Mouse (Mus musculus): Measurements from ENCODE around the gene 2310039H08Rik. TPM values are rescaled to one million over a fixed set of nuclear protein-coding genes. Genes with fewer than 3 reads are reported as not detected.

2310039H08Rik gene
- polyA plus RNA-seq, 1 experiment, result 204 TPM

DNA sequence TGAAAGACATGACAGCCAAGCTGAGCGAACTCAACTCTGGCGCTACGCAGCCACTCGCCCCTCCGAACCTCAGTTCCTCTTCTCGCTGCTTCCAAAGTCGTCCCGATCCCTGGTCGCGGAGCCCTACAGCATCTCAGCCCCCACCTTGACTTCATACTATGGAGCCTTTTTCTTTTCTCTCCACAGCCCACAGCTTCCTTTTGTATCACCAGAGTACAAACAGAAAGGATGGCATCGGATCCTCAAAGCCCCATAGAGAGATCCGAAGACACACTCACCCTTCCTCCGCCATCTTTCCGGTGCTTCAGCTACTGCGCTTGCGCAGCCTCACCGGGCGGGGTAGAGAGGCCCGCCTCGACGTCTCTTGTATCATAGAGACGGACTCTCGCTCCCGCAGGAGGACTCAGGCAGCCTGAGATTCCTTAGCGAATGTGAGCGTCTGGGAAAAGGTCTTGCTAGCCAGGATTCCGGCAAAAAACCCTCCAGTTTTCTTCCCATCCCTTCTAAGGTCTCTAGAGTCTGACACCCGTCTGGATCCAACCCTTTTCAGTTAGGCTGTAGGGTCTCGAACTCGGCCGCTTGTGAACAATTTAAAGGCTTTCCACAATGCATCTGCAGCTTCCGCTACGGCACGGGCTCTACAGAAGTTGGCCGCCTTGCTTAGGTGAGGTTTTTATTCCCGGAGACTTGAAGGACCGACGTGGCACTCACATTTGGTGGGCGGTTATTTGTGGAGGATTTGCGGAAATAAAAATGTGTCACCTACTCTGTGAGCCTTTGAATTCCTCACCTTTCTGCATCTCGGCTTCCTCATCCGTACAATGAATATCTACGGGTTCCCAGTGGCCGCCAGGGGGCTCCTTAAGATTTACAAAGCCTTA lies 10.1 kb downstream of the 2310039H08Rik start, which contains the start of gene Rpl7l1:
TSS of gene Rpl7l1 (minus strand) at position 332 of the 881 bp plus-strand sequence.
- no peak for TF ChIP-seq GATA1 (IDR thresholded peaks at IDR 0.05; ENCODE audit: low read length)

DNA sequence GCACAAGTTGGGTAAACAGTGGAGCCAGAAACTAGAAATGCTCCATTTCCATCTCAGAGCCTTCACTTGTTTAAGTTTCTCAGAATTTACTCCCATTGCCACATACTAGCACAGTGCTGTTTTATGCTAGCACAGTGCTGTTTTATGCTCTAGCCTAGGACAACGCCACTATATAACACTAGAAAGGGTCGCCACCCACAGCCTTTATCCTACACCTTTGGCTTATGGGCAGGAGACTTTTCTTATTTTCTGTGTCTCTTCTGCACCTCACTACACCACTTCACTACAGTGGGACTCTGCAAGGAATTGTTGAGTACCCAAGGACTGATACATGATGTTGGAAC lies 10.8 kb downstream of the 2310039H08Rik start:
- no peak for TF ChIP-seq GATA1 (IDR thresholded peaks at IDR 0.05; ENCODE audit: low read length)

DNA sequence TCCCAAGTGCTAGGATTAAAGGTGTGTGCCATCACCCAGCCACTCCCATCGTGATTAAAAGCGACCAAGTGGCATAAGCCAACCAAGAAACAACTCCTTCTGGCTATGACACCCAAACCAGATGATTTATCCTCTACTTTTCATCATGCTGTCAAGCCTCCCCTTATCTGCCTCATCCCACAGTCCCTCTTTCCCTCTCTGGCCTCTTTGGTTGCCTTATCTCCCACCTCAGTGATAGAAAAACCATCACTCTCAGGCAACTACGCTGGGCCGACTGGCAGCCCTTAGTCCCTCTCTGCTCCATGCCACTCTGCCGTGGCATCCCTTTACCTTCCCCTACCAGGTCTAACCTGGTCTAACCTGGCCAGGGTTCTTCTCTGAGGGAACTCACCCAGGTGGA lies 14.5 kb downstream of the 2310039H08Rik start:
- TF ChIP-seq GATA1 (IDR thresholded peaks at IDR 0.05; ENCODE audit: low read length), result peak; percentile 47

DNA sequence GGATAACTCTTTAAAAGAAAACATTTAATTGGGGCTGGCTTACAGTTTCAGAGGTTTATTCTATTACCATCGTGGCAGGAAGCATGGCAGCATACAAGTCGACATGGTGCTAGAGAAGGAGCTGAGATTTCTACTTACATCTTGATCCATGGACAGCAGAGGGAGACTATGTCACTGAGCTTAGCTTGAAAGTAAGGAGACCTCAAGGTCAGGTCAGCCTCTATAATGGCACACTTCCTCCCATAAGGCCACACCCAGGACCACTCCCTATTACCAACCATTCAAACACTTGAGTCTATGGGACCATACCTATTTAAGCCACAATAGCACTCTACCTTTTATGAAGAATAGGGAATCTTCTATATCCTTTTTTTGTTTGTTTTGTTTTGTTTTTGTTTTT lies 20.5 kb downstream of the 2310039H08Rik start:
- TF ChIP-seq GATA1 (IDR thresholded peaks at IDR 0.05; ENCODE audit: low read length), result no peak

DNA sequence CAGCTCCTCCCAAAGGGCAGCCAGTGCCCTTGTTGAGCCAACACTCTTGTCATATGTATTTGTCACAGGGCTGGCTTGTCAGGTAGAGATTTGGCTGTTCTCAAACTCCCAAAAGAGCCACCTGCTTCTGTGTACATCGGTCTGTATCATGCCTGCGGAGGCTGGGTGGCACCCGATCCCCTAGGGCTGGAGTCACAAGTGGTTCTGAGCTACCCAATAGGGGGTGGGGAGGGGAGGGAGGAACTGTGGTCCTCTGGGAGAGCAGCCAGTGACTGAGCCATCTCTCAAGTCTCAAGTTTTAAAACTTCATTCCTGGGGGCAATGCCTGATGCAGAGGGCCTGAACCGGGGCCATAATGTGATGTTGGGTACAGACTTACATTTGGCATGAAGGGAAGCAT lies 24.3 kb downstream of the 2310039H08Rik start:
- TF ChIP-seq GATA1 (IDR thresholded peaks at IDR 0.05; ENCODE audit: low read length), result no peak

DNA sequence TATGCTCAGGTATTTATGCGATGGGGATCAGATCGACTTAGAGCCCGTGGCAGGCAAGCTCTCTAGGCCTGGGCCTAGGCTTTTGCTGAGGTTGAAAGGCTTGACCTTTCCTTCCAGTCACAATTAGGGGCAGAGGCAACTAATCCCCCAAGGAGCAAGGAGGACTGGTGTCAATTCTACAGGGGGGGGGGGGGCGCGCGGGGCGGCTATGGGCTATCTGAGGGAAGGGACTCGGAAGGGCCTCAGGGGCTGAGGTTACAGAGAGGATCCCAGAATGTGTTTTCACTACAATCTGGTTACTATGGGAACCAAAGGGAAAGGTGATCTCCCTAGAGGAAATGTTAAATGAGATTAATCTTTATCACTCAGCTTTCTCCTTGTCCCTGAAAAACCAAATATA lies 25.0 kb downstream of the 2310039H08Rik start:
- no peak for TF ChIP-seq GATA1 (IDR thresholded peaks at IDR 0.05; ENCODE audit: low read length)

DNA sequence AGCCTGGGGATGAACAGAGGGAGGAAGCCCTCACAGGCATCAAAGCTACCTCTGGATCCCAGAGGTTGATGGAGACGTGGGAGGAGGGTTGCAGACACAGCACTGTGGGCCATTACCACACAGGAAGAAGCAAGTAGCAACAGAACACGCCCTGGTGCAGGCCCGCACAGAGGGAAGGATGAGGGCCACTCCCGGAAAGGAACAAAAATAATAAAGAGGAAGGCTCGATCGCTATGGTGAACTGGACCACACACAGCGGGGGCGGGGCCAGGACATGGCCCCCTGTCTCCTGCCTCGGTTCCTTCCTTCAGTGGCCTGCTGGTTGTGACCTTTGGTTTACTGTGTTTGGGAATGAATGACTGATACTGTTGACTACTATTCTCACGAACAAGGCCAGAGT lies 27.2 kb downstream of the 2310039H08Rik start:
- no peak for TF ChIP-seq GATA1 (IDR thresholded peaks at IDR 0.05; ENCODE audit: low read length)

DNA sequence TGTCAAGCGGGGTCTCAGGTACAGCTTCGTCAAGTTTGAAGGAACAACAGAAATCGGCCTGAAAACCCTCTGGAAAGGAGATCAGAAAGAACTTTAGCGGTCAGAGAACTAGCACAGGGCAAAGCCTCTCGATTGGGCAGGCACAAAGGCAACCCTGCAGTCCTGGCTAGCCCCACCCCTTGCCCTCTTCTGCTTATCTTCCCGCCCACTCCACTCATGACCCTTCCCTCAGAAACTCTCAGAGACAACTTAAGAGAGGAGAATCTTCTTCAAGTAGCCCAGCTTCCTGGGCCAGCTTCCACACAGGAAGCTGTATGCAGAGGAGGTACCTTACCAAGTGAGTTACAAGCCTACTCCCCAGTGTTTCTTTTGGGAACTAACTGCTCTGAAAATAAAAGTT lies 29.3 kb downstream of the 2310039H08Rik start:
- no peak for TF ChIP-seq GATA1 (IDR thresholded peaks at IDR 0.05; ENCODE audit: low read length)

DNA sequence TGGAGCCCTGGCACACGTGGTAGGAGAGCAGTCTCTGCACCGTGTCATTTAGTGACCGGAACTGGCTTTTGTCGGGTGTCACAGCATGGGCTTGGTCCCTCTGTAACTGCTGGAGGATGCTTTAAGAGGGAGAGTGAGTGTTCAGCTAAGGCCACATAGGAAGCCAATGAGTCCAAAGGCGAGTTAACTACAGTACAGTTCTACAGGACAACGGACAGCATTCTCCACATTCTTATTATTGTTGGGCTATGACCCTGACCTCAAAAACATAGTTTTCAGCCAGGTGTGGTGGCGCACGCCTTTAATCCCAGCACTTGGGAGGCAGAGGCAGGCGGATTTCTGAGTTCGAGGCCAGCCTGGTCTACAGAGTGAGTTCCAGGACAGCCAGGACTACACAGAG lies 35.9 kb downstream of the 2310039H08Rik start:
- TF ChIP-seq GATA1 (IDR thresholded peaks at IDR 0.05; ENCODE audit: low read length), result no peak

DNA sequence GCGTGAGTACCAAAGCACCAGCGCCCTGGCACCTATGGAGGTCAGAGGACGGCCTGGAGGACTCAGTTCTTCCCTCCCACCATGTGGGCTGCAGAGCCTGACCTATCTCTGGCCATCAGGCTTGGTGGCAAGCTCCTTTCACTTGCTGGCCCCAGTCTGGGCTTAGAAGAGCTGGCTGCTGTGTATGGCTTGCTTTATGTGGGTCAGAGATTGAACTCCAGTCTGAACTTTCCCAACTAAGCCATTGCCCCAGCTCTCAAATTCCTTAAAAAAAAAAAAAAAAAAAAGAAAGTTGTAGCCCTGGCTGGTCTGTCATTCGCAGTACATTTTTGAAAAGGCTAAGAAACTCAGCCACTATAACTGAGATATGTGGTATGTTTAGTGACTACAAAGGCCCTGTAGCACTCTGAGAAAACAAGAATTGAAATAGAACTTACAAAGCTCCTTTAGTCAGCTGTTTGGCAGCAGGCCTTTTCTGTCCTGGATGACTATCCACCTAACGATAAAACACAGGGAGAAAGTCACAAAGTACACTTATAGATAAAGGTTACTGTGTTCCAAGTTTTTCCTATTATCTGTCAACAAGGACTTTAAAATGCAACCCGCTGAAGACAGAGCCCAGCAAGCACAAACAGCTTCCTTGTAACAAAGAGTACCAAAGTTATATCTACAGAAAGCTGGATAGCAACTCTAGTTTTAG lies 36.8 kb downstream of the 2310039H08Rik start:
- no peak for TF ChIP-seq GATA1 (IDR thresholded peaks at IDR 0.05; ENCODE audit: low read length)

DNA sequence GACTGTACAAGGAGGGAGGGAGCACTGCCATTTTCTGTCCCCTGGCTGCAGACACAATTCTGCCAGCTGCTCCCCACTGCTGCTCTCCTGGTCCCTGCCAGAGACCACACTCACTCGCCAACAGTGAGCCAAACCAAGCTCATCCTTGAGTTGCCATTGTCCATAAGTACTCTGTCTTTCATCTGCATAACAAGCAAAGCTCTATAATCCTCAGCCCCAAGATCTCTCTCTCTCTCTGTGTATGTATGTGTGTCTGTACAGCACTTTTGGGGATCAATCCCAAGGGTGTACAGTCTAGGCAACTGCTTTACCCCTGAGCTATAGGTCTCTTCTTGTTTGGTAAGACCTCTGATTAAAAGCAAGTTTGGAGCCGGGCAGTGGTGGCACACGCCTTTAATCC lies 38.2 kb downstream of the 2310039H08Rik start:
- no peak for TF ChIP-seq GATA1 (IDR thresholded peaks at IDR 0.05; ENCODE audit: low read length)

DNA sequence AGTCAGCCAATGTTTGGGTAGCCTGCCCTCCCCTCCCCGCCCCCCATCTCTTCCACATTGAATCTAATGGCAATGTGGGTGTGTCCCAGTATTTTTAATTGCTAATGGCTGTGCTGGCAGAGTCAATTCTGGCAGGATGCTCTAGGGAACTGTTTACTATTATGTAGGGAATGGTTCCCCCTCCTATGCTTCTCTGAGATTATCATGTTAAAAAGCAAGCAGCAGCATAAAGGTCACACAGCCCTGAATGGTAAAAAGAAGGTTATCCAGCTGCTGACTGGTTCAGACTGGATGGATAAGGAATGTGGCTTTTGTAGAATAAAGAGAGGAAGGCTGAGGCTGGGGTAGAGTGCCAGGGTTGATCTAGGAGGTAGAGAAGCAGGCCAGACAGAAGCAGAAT lies 40.0 kb downstream of the 2310039H08Rik start:
- no peak for TF ChIP-seq GATA1 (IDR thresholded peaks at IDR 0.05; ENCODE audit: low read length)

DNA sequence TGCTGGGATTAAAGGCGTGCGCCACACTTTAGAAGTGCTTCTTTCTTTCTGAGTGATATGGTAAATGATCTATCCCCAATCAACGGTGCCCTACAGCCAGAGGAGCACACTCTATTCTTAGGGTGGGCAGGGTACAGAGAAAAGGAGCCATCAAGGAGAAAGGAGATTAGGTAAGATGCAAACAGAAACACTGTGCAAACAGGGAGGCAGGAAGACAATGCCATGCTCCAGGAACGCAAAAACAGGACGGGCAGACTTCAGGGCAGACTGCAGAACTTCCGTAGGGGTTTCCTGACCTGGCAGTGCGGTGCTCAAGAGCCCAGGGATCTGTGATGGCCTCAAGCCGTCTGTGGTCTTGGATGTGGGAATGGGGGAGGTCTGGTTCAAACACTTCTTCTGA lies 41.2 kb downstream of the 2310039H08Rik start:
- no peak for TF ChIP-seq GATA1 (IDR thresholded peaks at IDR 0.05; ENCODE audit: low read length)

DNA sequence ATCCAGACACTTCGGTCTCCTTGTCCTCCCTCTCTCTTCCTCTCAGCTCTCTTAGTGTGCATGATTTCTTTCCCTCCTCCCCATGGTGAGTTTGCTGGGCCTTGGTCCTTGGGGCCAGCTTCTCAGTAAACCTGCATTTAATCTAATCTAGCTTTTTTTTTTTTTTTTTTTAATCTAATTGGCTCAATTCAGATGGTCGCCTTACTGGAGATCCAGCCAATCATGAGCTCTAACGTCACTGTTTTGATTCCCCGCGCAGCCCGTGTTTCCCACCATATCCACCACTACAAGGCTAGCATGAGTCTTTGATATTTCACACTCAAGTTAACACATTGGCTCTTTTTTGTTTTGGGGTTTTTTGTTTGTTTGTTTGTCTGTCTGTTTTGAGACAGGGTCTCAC lies 42.1 kb downstream of the 2310039H08Rik start:
- TF ChIP-seq GATA1 (IDR thresholded peaks at IDR 0.05; ENCODE audit: low read length), result no peak

DNA sequence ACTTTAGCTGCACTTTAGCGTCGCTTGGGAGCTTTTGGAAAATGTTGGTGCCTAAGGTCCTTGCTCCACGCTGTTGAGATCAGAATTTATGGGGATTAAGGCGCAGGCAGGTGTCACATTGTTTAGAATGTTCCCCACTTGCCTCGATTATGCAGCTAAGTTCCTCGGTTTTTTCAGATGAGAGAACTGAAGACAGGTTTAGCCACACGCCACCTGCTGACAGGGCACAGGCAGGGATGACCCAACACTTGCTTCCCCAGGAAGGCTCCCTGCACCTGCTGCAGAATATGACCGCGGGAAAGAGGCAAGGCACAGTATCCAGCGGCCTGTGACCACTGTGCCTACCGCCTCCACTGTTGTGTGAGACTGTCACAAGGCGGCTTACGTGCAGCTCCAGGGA lies 43.9 kb downstream of the 2310039H08Rik start:
- no peak for TF ChIP-seq GATA1 (IDR thresholded peaks at IDR 0.05; ENCODE audit: low read length)

DNA sequence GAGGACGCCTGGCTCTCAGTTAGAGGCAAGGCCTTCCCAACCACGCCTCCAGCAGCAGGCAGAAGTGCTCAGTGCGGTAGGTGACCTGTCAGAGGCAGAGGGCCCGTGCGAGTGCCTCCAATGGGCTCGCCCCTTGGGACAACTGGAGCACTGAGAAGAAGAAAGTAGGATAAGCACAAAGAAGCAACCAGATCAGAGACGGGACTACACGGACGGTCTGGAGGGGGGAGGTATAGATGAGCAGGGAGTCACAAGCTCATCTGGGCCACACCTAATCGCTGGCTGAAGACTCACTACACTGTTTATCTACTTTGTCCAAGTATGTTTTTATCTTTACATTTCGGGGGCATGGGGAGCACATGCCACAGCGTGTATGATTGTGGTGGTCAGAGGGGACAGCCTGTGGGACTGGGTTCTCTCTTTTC lies 45.3 kb downstream of the 2310039H08Rik start:
- TF ChIP-seq GATA1 (IDR thresholded peaks at IDR 0.05; ENCODE audit: low read length), result peak; percentile 63

DNA sequence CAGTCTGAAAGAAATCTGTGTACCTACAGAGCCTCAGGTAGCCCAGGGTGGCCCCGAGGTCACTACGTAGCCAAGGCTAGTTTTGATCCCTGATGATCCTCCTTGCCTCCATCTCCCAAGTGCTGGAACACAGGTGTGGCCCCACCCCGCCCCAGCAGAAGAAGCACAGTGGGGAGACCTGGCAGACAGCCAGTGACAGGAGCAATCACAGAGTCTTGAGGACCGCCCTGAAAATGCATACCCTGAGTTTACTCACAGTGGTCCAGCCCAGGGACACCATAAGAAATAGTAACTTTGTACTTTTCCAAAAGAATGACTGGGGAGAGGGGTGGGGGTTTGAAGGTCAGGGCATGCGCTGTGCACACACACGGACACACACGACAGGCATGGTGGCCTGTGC lies 48.2 kb downstream of the 2310039H08Rik start:
- TF ChIP-seq GATA1 (IDR thresholded peaks at IDR 0.05; ENCODE audit: low read length), result no peak

Other genes starting within 250 kb of the 2310039H08Rik start
- 0.48 and 0.79 TPM in 2 replicates for gene Cul9, start 226.2 kb upstream of the 2310039H08Rik start, polyA plus RNA-seq (2012)
- gene Srf, start 216.5 kb upstream of the 2310039H08Rik start, polyA plus RNA-seq (2012), result 142 and 147 TPM in 2 replicates
- gene Ptk7, start 143.1 kb upstream of the 2310039H08Rik start, polyA plus RNA-seq (2012), result not detected in 2 replicates
- 6.4 and 7.8 TPM in 2 replicates for gene Klc4, start 126.6 kb upstream of the 2310039H08Rik start, polyA plus RNA-seq (2012)
- 790 and 1,047 TPM in 2 replicates for gene Mrpl2, start 126.4 kb upstream of the 2310039H08Rik start, polyA plus RNA-seq (2012)
- 94.6 and 117 TPM in 2 replicates for gene Cul7, start 122.3 kb upstream of the 2310039H08Rik start, polyA plus RNA-seq (2012)
- gene Rrp36, start 98.3 kb upstream of the 2310039H08Rik start, polyA plus RNA-seq (2012), result 38.5 and 49.7 TPM in 2 replicates
- gene Mea1, start 93.8 kb upstream of the 2310039H08Rik start, polyA plus RNA-seq (2012), result 119 and 135 TPM in 2 replicates
- 255 and 339 TPM in 2 replicates for gene Klhdc3, start 91.7 kb upstream of the 2310039H08Rik start, polyA plus RNA-seq (2012)
- 94.1 and 94.3 TPM in 2 replicates for gene Ppp2r5d, start 67.5 kb upstream of the 2310039H08Rik start, polyA plus RNA-seq (2012)
- gene Pex6, start 61.2 kb upstream of the 2310039H08Rik start, polyA plus RNA-seq (2012), result 39.0 and 43.4 TPM in 2 replicates
- 0.16 and 0.37 TPM in 2 replicates for gene Gnmt, start 43.5 kb upstream of the 2310039H08Rik start, polyA plus RNA-seq (2012)
- gene Cnpy3, start 20.4 kb upstream of the 2310039H08Rik start, polyA plus RNA-seq (2012), result 72.4 and 81.9 TPM in 2 replicates
- not detected in 2 replicates for gene Ptcra, start 8.9 kb upstream of the 2310039H08Rik start, polyA plus RNA-seq (2012)
- gene Rpl7l1, start 10.0 kb downstream of the 2310039H08Rik start, polyA plus RNA-seq (2012), result 6.3 and 11.6 TPM in 2 replicates
- gene Bicral, start 85.8 kb downstream of the 2310039H08Rik start, polyA plus RNA-seq (2012), result 8.4 and 9.8 TPM in 2 replicates
- gene Tbcc, start 118.0 kb downstream of the 2310039H08Rik start, polyA plus RNA-seq (2012), result 33.2 and 44.9 TPM in 2 replicates
- not detected in 2 replicates for gene Prph2, start 137.8 kb downstream of the 2310039H08Rik start, polyA plus RNA-seq (2012)
- 12.2 and 14.2 TPM in 2 replicates for gene Ubr2, start 237.9 kb downstream of the 2310039H08Rik start, polyA plus RNA-seq (2012)

All from G1E-ER4 (cell line).